Mouse (Mus musculus) spleen, adult 2 months (tissue): ENCODE data around the gene 1700069L16Rik.

ENCODE experiments used
- CTCF ChIP-seq: fragments of 200-500 bp; IDR thresholded peaks from 2 replicates; pipeline ENCODE4 v1.5.1; 2011; ENCODE audit warnings: mild to moderate bottlenecking, inconsistent platforms; ENCODE audit not compliant: insufficient read depth, insufficient read length, insufficient replicate concordance; ENCODE audit errors: extremely low read depth
- POLR2A ChIP-seq: fragments of 200-500 bp; IDR thresholded peaks from 2 replicates; pipeline ENCODE4 v1.6.1; 2011; ENCODE audit warnings: low read depth, low read length, inconsistent platforms

- TF ChIP-seq CTCF (no peak), POLR2A (no peak)
These were observed 60.4 kb downstream of the 1700069L16Rik start for GRCm38 (mm10) chr5:113664127-113664526.
